Mouse (Mus musculus) midbrain, postnatal 0 days (tissue): ENCODE measurements around the gene Clgn. TPM values are rescaled to one million over a fixed set of nuclear protein-coding genes. Genes with fewer than 3 reads are reported as not detected.

Experiments
- ATAC-seq: fragments of 200-750 bp; cut with Nextera tagmentation; 2 replicates; pipeline ENCODE4 v1.8.0; 2017; ENCODE audit warnings: moderate number of reproducible peaks, mild to moderate bottlenecking, moderate TSS enrichment, moderate library complexity; ENCODE audit not compliant: low FRiP score
- DNase-seq: peaks from one replicate; pipeline ENCODE4 v3.0.0-alpha.2; 2015; ENCODE audit warnings: low spot score
- H3K27ac ChIP-seq: fragments of 300-500 bp; sonication (generic); 2 replicates; pipeline ENCODE4 v1.5.1; 2014; ENCODE audit warnings: low read depth, mild to moderate bottlenecking, low read length, mixed read lengths
- H3K27me3 ChIP-seq: fragments of 300-500 bp; sonication (generic); 2 replicates; pipeline ENCODE4 v1.6.1; 2014; ENCODE audit warnings: low read length, control low read depth, mixed read lengths; ENCODE audit not compliant: insufficient read depth
- H3K36me3 ChIP-seq: fragments of 300-500 bp; sonication (generic); 2 replicates; pipeline ENCODE4 v1.6.1; 2014; ENCODE audit warnings: low read length, control low read depth, mixed read lengths; ENCODE audit not compliant: insufficient read depth
- H3K4me1 ChIP-seq: fragments of 300-500 bp; sonication (generic); 2 replicates; pipeline ENCODE4 v1.6.1; 2014; ENCODE audit warnings: mild to moderate bottlenecking, control low read depth, antibody characterized with exemption, low read length, mixed read lengths; ENCODE audit not compliant: insufficient read depth
- H3K4me2 ChIP-seq: fragments of 300-500 bp; sonication (generic); 2 replicates; pipeline ENCODE4 v1.6.1; 2014; ENCODE audit warnings: low read depth, mild to moderate bottlenecking, low read length, mixed read lengths; ENCODE audit not compliant: poor library complexity, severe bottlenecking
- H3K4me3 ChIP-seq: fragments of 300-500 bp; sonication (generic); 2 replicates; pipeline ENCODE4 v1.5.1; 2014; ENCODE audit warnings: low read depth, mild to moderate bottlenecking, low read length, moderate library complexity
- H3K9ac ChIP-seq: fragments of 300-500 bp; sonication (generic); replicated peaks from 2 replicates; pipeline ENCODE4 v1.6.1; 2014; ENCODE audit warnings: mild to moderate bottlenecking, low read length, moderate library complexity, mixed read lengths; ENCODE audit not compliant: poor library complexity, severe bottlenecking
- H3K9me3 ChIP-seq: fragments of 300-500 bp; sonication (generic); 2 replicates; pipeline ENCODE4 v1.6.1; 2016; ENCODE audit warnings: low read length, control low read depth
- CTCF ChIP-seq: IDR thresholded peaks from 2 replicates; pipeline ENCODE4 v1.5.1; 2016; ENCODE audit warnings: antibody characterized with exemption, mild to moderate bottlenecking
- WGBS: fragments of 180-500 bp; shearing (Covaris S2); extraction: QIAGEN DNeasy Blood & Tissue Kit; methylation state at CpG from one replicate; pipeline ENCODE4 v1.1.7; 2014; 5-methylcytosine and 5-hydroxymethylcytosine counted together
- polyA plus RNA-seq: library from polyadenylated mRNA; unstranded; fragments of >200 nt; fragmentation: Nextera tagmentation; extraction: Ambion mirVana; gene quantifications from 2 replicates; pipeline ENCODE4 v1.2.1, GENCODE M21; 2015
- total RNA-seq: library from RNA; depleted of rRNA; stranded (reverse); fragments of >200 nt; gene quantifications from 2 replicates; pipeline ENCODE4 v1.2.3, GENCODE M21; 2014

The Clgn gene
- total and polyA plus RNA-seq, 2 experiments from 2014 or later, result 5.6 to 11.4 TPM

- Histone ChIP-seq H3K4me1 (no peaks in the 10 kb centered on the region), H3K9ac (no peak overlapping the region), H3K27me3 (no peaks in the 10 kb centered on the region), H3K4me2 (no peak overlapping the region), H3K9me3 (no peaks in the 10 kb centered on the region), H3K4me3 (no peak overlapping the region), H3K36me3 (no peaks in the 10 kb centered on the region), H3K27ac (no peak overlapping the region)
- WGBS, result 98% methylated on average over 15 of the region's 15 CpGs
- DNase-seq (no peak), ATAC-seq (no peak)
- TF ChIP-seq CTCF, result no peak
Measured at GRCm38 (mm10) chr8:83416878-83417277, 27.2 kb downstream of the Clgn start.

DNA sequence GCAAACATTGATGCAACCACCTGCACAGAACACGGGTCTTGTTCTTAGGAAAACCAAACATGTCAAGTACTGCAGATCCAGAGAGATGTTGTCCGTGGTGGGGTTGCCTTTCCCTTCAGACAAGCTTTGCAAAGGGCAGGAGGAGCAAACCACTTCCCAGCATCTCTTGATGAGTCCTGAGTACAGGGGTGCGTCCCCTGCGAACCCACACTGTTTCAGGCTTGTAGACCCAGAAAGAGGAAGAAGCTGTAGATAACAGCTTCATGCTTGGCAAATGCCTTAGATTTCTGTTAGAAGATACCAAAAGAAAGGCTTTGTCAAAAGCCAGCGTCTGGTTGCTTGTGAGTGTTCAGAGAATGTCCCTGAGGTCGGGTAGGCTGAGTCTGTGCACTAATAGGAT is 28.3 kb downstream of the Clgn start:
- TF ChIP-seq CTCF, result no peak
- Histone ChIP-seq H3K36me3 (no peaks in the 10 kb centered on the region), H3K4me3 (no peak overlapping the region), H3K4me2 (no peak overlapping the region), H3K4me1 (no peaks in the 10 kb centered on the region), H3K9me3 (no peaks in the 10 kb centered on the region), H3K27ac (no peak overlapping the region), H3K27me3 (no peaks in the 10 kb centered on the region), H3K9ac (no peak overlapping the region)
- ATAC-seq (no peak), DNase-seq (no peak)
- WGBS, result 83% methylated on average over 6 of the region's 6 CpGs

GRCm38 (mm10) chr8:83418805-83419516 is 29.3 kb downstream of the Clgn start:
- Histone ChIP-seq H3K27me3 (no peaks in the 10 kb centered on the region), H3K4me1 (no peaks in the 10 kb centered on the region), H3K4me2 (no peak overlapping the region), H3K9me3 (no peaks in the 10 kb centered on the region), H3K9ac (no peak overlapping the region), H3K36me3 (no peaks in the 10 kb centered on the region), H3K27ac (no peak overlapping the region), H3K4me3 (no peak overlapping the region)
- no peak for DNase-seq
- no peak for TF ChIP-seq CTCF
- ATAC-seq, result no peak
- 88% methylated on average over 11 of the region's 11 CpGs for WGBS

GRCm38 (mm10) chr8:83421354-83421753 is 31.7 kb downstream of the Clgn start:
- no peaks in the 10 kb centered on the region for H3K4me1 ChIP-seq
- H3K36me3 ChIP-seq, result peaks cover 4% of the 10 kb centered on the region; the same call in 1 of the 2 replicates
- no peak overlapping the region for H3K4me3 ChIP-seq
- no peak for DNase-seq
- WGBS, result 100% methylated on average over 1 of the region's 1 CpGs
- no peak overlapping the region for H3K9ac ChIP-seq
- H3K9me3 ChIP-seq, result no peaks in the 10 kb centered on the region
- H3K27ac ChIP-seq, result no peak overlapping the region
- TF ChIP-seq CTCF, result no peak
- ATAC-seq, result no peak
- no peaks in the 10 kb centered on the region for H3K27me3 ChIP-seq
- no peak overlapping the region for H3K4me2 ChIP-seq

DNA sequence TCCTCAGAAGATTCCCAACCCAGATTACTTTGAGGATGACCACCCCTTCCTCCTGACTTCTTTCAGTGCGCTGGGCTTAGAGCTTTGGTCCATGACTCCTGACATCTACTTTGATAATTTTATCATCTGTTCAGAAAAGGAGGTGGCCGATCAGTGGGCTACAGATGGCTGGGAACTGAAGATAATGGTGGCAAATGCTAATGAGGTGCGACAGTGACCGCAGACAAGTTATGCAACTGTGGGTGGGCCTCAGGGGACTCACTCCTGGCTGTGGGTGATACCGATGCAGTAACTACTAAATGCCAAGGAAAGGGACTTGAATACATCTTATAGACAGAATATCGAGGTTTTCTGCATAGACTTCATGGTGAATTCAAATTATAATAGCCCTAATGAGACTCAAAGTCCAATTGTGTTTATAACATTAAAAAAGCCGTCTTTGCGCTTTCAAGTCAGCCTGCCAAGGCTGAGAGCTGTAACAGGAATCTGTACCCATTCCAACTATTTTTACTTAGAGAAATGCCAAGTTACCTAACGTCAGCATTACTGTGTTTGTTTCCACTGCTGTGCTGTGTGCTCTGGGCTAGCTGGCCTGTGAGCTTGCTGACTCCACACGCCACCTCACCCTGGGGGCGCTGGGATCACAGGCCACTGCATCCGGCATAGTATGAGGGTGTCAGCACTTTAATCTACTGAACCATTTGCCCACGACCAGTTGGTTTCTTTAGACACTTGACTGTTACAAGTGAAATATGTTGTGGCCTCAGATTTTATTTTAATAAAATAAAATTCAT is 33.6 kb downstream of the Clgn start:
- H3K27ac ChIP-seq, result no peak overlapping the region
- ATAC-seq (no peak), DNase-seq (no peak)
- no peak overlapping the region for H3K4me2 ChIP-seq
- H3K27me3 ChIP-seq, result no peaks in the 10 kb centered on the region
- H3K9ac ChIP-seq, result no peak overlapping the region
- no peaks in the 10 kb centered on the region for H3K9me3 ChIP-seq
- TF ChIP-seq CTCF, result no peak
- H3K36me3 ChIP-seq, result peaks cover 10% of the 10 kb centered on the region; the same call in 1 of the 2 replicates
- 64% methylated on average over 13 of the region's 13 CpGs for WGBS
- no peak overlapping the region for H3K4me3 ChIP-seq
- no peaks in the 10 kb centered on the region for H3K4me1 ChIP-seq

- TF ChIP-seq CTCF, result no peak
- WGBS, result 91% methylated on average over 6 of the region's 6 CpGs
- Histone ChIP-seq H3K4me1 (no peaks in the 10 kb centered on the region), H3K27ac (no peak overlapping the region), H3K36me3 (peaks cover 10% of the 10 kb centered on the region; the same call in 1 of the 2 replicates), H3K9me3 (no peaks in the 10 kb centered on the region), H3K4me2 (no peak overlapping the region), H3K9ac (no peak overlapping the region), H3K4me3 (no peak overlapping the region), H3K27me3 (no peaks in the 10 kb centered on the region)
- no peak for DNase-seq
- no peak for ATAC-seq
Measured at GRCm38 (mm10) chr8:83425202-83425601, 35.5 kb downstream of the Clgn start.
